Mouse (Mus musculus): Measurements from ENCODE around the gene Slc25a25. TPM values are rescaled to one million over a fixed set of nuclear protein-coding genes. Genes with fewer than 3 reads are reported as not detected.

Gene Slc25a25
- polyA plus RNA-seq, 1 experiment from 2014 or later: 12.2 TPM

DNA sequence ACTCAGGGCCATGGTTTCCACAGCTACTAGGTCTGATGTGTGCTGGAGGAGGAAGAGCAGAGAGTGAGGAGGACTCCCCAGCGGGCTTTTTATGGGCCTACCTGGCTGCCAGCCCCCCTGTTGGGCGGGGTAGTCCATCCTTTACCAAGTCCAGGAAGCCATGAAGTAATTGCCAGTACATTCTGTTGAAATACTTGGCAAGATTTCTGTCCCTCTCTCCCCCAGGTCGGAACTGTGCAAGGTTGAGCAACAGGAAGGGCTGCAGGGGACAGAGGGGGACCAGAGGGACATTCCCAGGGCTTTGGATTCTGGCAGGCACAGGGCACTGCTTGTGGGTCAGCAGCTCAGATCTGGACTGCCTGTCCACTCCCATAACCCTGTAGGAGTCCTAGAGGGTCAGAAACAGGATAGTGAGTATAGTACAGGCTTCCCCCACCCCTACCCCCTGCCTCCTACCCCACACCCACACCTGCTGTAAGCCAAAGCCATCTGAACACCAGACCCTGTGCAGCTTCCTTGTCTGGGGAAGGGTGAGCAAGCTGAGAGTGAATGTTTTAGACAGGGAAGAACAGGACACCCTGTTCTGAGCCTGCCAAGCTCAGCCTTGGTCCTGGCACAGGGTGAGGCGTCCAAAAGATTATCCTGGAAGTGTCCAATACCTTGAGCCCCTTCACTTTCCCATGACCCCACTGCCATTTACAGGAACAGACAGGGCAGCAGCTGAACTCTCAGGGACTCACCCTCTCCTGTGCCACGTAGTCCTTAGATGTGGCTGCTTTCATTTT lies 63.3 kb downstream of the Slc25a25 start, which contains the start of gene Lcn2:
Gene Lcn2 (minus strand): TSS at position 547 of the 785 bp plus-strand sequence.
- Histone ChIP-seq H3K4me1 (ENCODE audit: control insufficient read depth, insufficient read depth, low read length) (0 out of 2 replicates have a peak, but pooled peaks cover 3% of the 10 kb centered on the region), H3K4me3 (ENCODE audit: low read length) (no peak within 1 kb of the TSS), H3K27me3 (ENCODE audit: control insufficient read depth, insufficient read depth, low read length) (0 out of 2 replicates have a peak, but pooled peaks cover 3% of the 10 kb centered on the region), H3K27ac (ENCODE audit: low read length) (no peak within 1 kb of the TSS), H3K4me2 (ENCODE audit: low read depth, low read length) (no peak within 1 kb of the TSS), H3K9ac (ENCODE audit: low read length) (no peak within 1 kb of the TSS), H3K9me3 (replicated peaks; ENCODE audit: control insufficient read depth, low read length) (no peaks in the 10 kb centered on the region), H3K36me3 (ENCODE audit: control insufficient read depth, insufficient read depth) (no peaks in the 10 kb centered on the region)
- WGBS: 55% methylated on average over 5 of the region's 5 CpGs
- ATAC-seq (replicated peaks; ENCODE audit: extremely low read depth, insufficient read depth, low FRiP score): no peak

DNA sequence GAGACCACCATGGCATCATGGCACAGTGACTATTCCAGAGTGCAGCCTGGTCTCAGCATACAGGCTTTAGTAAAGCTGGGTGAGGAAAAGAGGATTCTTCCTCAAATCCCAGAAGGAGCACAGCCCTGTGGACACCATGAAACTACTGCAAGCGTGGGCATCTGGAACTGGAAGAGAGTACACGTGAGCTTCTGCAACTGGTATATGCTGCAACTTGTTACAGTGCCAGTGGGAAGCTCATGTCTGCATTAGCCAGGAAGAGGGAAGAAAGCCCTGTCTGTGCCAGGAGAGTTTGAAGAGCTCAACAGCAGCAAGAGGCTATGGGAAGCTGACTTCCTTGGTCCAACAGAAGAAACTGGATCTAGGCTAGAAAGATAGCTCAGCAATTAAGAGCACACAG lies 68.6 kb downstream of the Slc25a25 start:
- H3K36me3 ChIP-seq (ENCODE audit: control insufficient read depth, insufficient read depth): peaks cover 14% of the 10 kb centered on the region
- no peak overlapping the region for H3K4me3 ChIP-seq (ENCODE audit: low read length)
- no peaks in the 10 kb centered on the region for H3K9me3 ChIP-seq (replicated peaks; ENCODE audit: control insufficient read depth, low read length)
- peaks cover 7% of the 10 kb centered on the region for H3K4me1 ChIP-seq (ENCODE audit: control insufficient read depth, insufficient read depth, low read length)
- ATAC-seq (replicated peaks; ENCODE audit: extremely low read depth, insufficient read depth, low FRiP score): no peak
- H3K27me3 ChIP-seq (ENCODE audit: control insufficient read depth, insufficient read depth, low read length): 0 out of 2 replicates have a peak, but pooled peaks cover 3% of the 10 kb centered on the region
- WGBS: 83% methylated on average over 2 of the region's 2 CpGs
- H3K27ac ChIP-seq (ENCODE audit: low read length): no peak overlapping the region
- H3K4me2 ChIP-seq (ENCODE audit: low read depth, low read length): no peak overlapping the region
- H3K9ac ChIP-seq (ENCODE audit: low read length): no peak overlapping the region; the same call in 1 of the 2 replicates

DNA sequence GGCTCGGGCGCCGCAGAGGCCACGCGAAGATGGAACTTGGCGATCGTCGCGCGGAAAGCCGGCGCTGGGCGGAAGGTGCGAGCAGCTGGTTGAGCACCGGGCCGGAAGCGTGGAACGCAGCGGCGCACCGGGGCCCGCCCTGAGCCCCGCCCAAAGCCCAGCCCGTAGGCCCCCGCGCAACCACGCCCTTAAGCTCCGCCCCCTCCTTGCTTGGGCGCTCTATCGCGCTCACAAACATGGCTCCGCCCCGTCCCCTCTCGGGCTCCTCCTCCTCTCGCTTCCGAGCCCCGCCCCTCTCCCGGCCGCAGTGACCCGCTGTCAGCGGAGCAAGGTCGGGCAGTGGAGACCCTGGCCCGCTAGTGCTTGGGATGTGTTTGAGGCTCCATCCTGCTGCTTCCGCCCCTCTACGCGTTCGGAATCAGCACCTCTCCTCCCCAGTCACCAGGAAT lies 69.4 kb downstream of the Slc25a25 start, which contains the start of gene 1110008P14Rik:
Gene 1110008P14Rik (minus strand): TSS at position 164 of the 449 bp plus-strand sequence.
- peaks cover 7% of the 10 kb centered on the region for H3K4me1 ChIP-seq (ENCODE audit: control insufficient read depth, insufficient read depth, low read length)
- ATAC-seq (replicated peaks; ENCODE audit: extremely low read depth, insufficient read depth, low FRiP score): peak; percentile 96
- H3K9me3 ChIP-seq (replicated peaks; ENCODE audit: control insufficient read depth, low read length): no peaks in the 10 kb centered on the region
- under 1% methylated on average over 39 of the region's 47 CpGs for WGBS
- no peaks in the 10 kb centered on the region for H3K27me3 ChIP-seq (ENCODE audit: control insufficient read depth, insufficient read depth, low read length)
- H3K27ac ChIP-seq (ENCODE audit: low read length): peak within 1 kb of the TSS; percentile 5
- H3K4me3 ChIP-seq (ENCODE audit: low read length): peak within 1 kb of the TSS; percentile 75
- H3K4me2 ChIP-seq (ENCODE audit: low read depth, low read length): peak within 1 kb of the TSS; percentile 99
- H3K36me3 ChIP-seq (ENCODE audit: control insufficient read depth, insufficient read depth): peaks cover 22% of the 10 kb centered on the region
- H3K9ac ChIP-seq (ENCODE audit: low read length): peak within 1 kb of the TSS; percentile 79

DNA sequence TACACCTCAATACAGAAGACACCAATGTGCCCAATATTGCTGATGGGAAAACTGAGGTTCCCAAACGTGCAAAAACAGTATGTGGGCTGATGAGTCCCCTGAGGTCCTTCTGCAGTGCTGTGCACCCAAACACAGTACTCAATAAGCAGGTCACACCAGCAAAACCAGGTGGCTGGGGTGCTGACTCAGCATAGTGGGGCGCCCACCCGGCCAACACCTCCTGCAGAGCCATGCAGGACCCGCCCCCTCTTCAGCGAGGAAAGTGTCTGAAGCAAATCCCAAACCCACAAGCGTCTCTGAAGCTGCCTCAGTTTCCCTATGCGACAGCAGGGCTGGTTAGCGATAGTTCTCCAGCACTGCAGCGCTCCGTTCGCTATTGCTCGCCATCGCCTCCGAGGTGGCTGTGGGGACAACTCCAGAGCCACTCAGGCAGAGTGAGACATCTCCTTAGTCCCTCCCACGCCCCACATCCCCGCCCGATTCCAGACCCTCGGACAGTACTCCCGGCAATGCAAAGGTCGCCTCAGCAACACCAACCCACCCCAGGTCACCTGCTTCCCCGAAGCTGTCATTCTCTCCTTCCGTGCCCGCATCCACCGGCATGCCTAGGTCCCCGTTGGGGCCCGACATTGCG lies 70.0 kb downstream of the Slc25a25 start:
- H3K4me3 ChIP-seq (ENCODE audit: low read length): peak overlapping the region; percentile 75
- no peaks in the 10 kb centered on the region for H3K27me3 ChIP-seq (ENCODE audit: control insufficient read depth, insufficient read depth, low read length)
- H3K4me2 ChIP-seq (ENCODE audit: low read depth, low read length): peak overlapping the region; percentile 99
- H3K9me3 ChIP-seq (replicated peaks; ENCODE audit: control insufficient read depth, low read length): no peaks in the 10 kb centered on the region
- peak overlapping the region; percentile 79 for H3K9ac ChIP-seq (ENCODE audit: low read length)
- peak; percentile 55 for ATAC-seq (replicated peaks; ENCODE audit: extremely low read depth, insufficient read depth, low FRiP score)
- peaks cover 27% of the 10 kb centered on the region for H3K36me3 ChIP-seq (ENCODE audit: control insufficient read depth, insufficient read depth)
- H3K4me1 ChIP-seq (ENCODE audit: control insufficient read depth, insufficient read depth, low read length): peaks cover 7% of the 10 kb centered on the region
- WGBS: under 1% methylated on average over 27 of the region's 27 CpGs
- H3K27ac ChIP-seq (ENCODE audit: low read length): peak overlapping the region; percentile 5; the same call in 1 of the 2 replicates

DNA sequence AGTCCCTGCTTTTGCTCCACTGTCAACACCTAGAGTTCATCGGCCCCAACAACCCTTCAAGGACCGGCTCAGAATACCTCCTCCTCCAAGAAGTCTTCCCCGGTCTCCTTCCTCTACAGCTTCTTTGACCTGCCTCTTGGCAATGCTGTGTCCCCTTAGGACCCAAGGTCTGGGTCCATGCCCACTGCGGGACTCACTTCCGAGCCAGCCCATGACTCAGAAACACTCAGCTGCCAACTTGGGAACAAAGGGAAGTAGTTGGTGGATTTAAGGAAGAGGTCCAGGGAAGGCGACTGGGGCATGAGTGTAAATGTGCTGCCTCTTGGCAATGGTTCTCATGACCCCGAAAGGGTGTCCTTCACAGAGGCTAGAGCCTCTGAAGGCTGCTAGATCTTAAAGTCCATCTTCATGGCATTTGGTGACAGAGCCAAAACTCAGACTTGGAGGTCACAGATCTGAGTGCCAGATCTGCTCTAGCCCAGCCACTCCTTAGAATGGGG lies 71.2 kb downstream of the Slc25a25 start:
- 77% methylated on average over 7 of the region's 7 CpGs for WGBS
- Histone ChIP-seq H3K9me3 (replicated peaks; ENCODE audit: control insufficient read depth, low read length) (no peaks in the 10 kb centered on the region), H3K9ac (ENCODE audit: low read length) (no peak overlapping the region), H3K27ac (ENCODE audit: low read length) (no peak overlapping the region), H3K4me3 (ENCODE audit: low read length) (no peak overlapping the region), H3K27me3 (ENCODE audit: control insufficient read depth, insufficient read depth, low read length) (no peaks in the 10 kb centered on the region), H3K4me1 (ENCODE audit: control insufficient read depth, insufficient read depth, low read length) (peaks cover 12% of the 10 kb centered on the region), H3K4me2 (ENCODE audit: low read depth, low read length) (no peak overlapping the region), H3K36me3 (ENCODE audit: control insufficient read depth, insufficient read depth) (peaks cover 30% of the 10 kb centered on the region)
- no peak for ATAC-seq (replicated peaks; ENCODE audit: extremely low read depth, insufficient read depth, low FRiP score)

DNA sequence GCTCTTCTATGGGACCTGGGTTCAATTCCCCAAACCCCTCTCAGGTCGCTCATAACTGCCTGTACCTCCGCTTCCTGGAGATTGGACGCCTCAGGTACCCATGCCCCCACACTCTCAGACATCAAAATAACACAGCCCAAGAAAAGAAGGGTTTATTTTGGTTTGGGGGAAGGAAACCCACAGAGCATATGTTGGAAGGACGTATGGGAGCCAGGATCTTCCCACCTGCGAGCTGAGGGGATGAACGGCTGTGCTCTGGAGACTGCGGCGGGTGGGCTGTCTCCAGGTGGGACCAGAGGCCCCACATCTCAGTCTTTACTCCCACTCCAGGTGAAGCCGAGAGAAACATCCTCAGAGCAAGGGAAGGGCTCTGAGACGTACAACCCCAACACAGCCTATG lies 74.3 kb downstream of the Slc25a25 start:
- ATAC-seq (replicated peaks; ENCODE audit: extremely low read depth, insufficient read depth, low FRiP score): no peak
- H3K9ac ChIP-seq (ENCODE audit: low read length): no peak overlapping the region
- no peak overlapping the region for H3K4me3 ChIP-seq (ENCODE audit: low read length)
- H3K27ac ChIP-seq (ENCODE audit: low read length): no peak overlapping the region
- H3K9me3 ChIP-seq (replicated peaks; ENCODE audit: control insufficient read depth, low read length): no peaks in the 10 kb centered on the region
- peaks cover 9% of the 10 kb centered on the region for H3K4me1 ChIP-seq (ENCODE audit: control insufficient read depth, insufficient read depth, low read length)
- H3K36me3 ChIP-seq (ENCODE audit: control insufficient read depth, insufficient read depth): peaks cover 43% of the 10 kb centered on the region
- no peaks in the 10 kb centered on the region for H3K27me3 ChIP-seq (ENCODE audit: control insufficient read depth, insufficient read depth, low read length)
- H3K4me2 ChIP-seq (ENCODE audit: low read depth, low read length): no peak overlapping the region
- 90% methylated on average over 10 of the region's 10 CpGs for WGBS

DNA sequence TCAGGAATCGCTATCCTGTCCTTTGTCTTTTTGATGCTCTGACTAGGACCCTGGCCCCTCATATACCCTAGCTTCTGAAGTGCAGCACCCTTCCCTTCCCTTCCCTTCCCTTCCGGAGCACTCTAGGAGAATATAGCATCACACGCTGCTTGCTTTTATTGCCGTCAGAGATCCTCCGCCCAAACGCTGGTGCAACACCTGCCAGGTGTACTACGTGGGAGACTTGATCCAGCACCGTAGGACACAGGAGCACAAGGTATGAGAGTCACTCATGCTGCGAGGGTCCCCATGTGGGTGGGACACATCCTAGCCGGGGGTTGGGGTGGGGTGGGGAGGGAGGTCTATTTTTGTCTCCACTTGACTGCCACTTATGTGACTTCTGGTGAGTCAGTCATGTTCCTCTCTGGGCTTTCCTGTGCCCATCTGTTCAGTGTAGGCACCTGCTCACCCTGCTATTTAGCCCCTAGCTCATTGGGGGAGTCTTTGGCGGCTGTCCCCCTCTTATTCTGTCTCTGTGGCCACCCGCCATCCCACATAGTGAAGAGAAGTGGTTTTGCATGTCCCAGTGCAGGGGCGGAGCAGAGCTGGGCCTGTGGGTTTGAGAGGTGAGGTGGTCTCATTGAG lies 75.8 kb downstream of the Slc25a25 start:
- no peak for ATAC-seq (replicated peaks; ENCODE audit: extremely low read depth, insufficient read depth, low FRiP score)
- Histone ChIP-seq H3K4me1 (ENCODE audit: control insufficient read depth, insufficient read depth, low read length) (peaks cover 5% of the 10 kb centered on the region), H3K27ac (ENCODE audit: low read length) (no peak overlapping the region), H3K4me3 (ENCODE audit: low read length) (no peak overlapping the region), H3K27me3 (ENCODE audit: control insufficient read depth, insufficient read depth, low read length) (no peaks in the 10 kb centered on the region), H3K9ac (ENCODE audit: low read length) (no peak overlapping the region; the same call in 1 of the 2 replicates), H3K4me2 (ENCODE audit: low read depth, low read length) (no peak overlapping the region), H3K9me3 (replicated peaks; ENCODE audit: control insufficient read depth, low read length) (no peaks in the 10 kb centered on the region), H3K36me3 (ENCODE audit: control insufficient read depth, insufficient read depth) (peaks cover 58% of the 10 kb centered on the region)
- 65% methylated on average over 13 of the region's 13 CpGs for WGBS

DNA sequence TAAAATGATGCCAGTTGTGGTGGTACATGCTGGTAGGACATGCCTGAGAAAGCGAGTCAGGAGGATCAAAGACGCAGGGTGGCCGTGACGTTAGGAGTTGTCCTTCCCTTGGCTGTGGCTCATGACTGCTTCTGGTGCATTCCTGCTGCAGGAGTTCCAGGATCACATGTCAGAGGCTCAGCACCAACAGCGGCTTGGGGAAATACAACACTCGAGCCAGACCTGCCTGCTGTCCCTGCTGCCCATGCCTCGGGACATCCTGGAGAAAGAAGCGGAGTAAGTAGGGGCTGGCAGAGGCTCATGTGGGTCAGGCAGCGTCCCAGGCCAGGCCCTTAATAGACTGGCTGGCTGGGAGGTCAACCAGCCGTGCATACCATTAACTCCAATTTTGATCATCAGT lies 77.1 kb downstream of the Slc25a25 start:
- Histone ChIP-seq H3K4me1 (ENCODE audit: control insufficient read depth, insufficient read depth, low read length) (peaks cover 5% of the 10 kb centered on the region), H3K4me3 (ENCODE audit: low read length) (no peak overlapping the region), H3K9ac (ENCODE audit: low read length) (no peak overlapping the region), H3K36me3 (ENCODE audit: control insufficient read depth, insufficient read depth) (peaks cover 64% of the 10 kb centered on the region), H3K4me2 (ENCODE audit: low read depth, low read length) (no peak overlapping the region), H3K27me3 (ENCODE audit: control insufficient read depth, insufficient read depth, low read length) (no peaks in the 10 kb centered on the region), H3K27ac (ENCODE audit: low read length) (no peak overlapping the region), H3K9me3 (replicated peaks; ENCODE audit: control insufficient read depth, low read length) (no peaks in the 10 kb centered on the region)
- ATAC-seq (replicated peaks; ENCODE audit: extremely low read depth, insufficient read depth, low FRiP score): no peak
- WGBS: 65% methylated on average over 10 of the region's 10 CpGs
